Mouse (Mus musculus) lung, embryonic 14.5 days (tissue): ENCODE data around the gene Arhgef33. TPM values are rescaled to one million over a fixed set of nuclear protein-coding genes. Genes with fewer than 3 reads are reported as not detected.

ENCODE experiments used
- ATAC-seq: fragments of 200-750 bp; cut with Nextera tagmentation; 2 replicates; pipeline ENCODE4 v1.8.0; 2017; ENCODE audit warnings: mild to moderate bottlenecking, moderate TSS enrichment, moderate library complexity; ENCODE audit not compliant: insufficient read depth
- DNase-seq: peaks from one replicate; pipeline ENCODE4 v3.0.0-alpha.2; 2015
- H3K27ac ChIP-seq: fragments of 300-500 bp; sonication (generic); 2 replicates; pipeline ENCODE4 v1.5.1; 2014; ENCODE audit warnings: low read depth, mild to moderate bottlenecking, moderate library complexity
- H3K27me3 ChIP-seq: fragments of 300-500 bp; sonication (generic); 2 replicates; pipeline ENCODE4 v1.6.1; 2014; ENCODE audit warnings: low read length, control low read depth; ENCODE audit not compliant: insufficient read depth
- H3K36me3 ChIP-seq: fragments of 300-500 bp; sonication (generic); 2 replicates; pipeline ENCODE4 v1.6.1; 2014; ENCODE audit warnings: control low read depth; ENCODE audit not compliant: insufficient read depth
- H3K4me1 ChIP-seq: fragments of 300-500 bp; sonication (generic); 2 replicates; pipeline ENCODE4 v1.6.1; 2014; ENCODE audit warnings: antibody characterized with exemption, control low read depth; ENCODE audit not compliant: insufficient read depth
- H3K4me2 ChIP-seq: fragments of 300-500 bp; sonication (generic); 2 replicates; pipeline ENCODE4 v1.6.1; 2014; ENCODE audit warnings: mild to moderate bottlenecking
- H3K4me3 ChIP-seq: fragments of 300-500 bp; sonication (generic); 2 replicates; pipeline ENCODE4 v1.5.1; 2014; ENCODE audit warnings: low read depth, low read length
- H3K9ac ChIP-seq: fragments of 300-500 bp; sonication (generic); 2 replicates; pipeline ENCODE4 v1.6.1; 2014
- H3K9me3 ChIP-seq: fragments of 300-500 bp; sonication (generic); 2 replicates; pipeline ENCODE4 v1.6.1; 2016; ENCODE audit warnings: low read depth, low read length, control low read depth
- CTCF ChIP-seq: IDR thresholded peaks from 2 replicates; pipeline ENCODE4 v1.5.1; 2016; ENCODE audit warnings: antibody characterized with exemption, low read depth
- WGBS: fragments of 180-500 bp; shearing (Covaris S2); extraction: QIAGEN DNeasy Blood & Tissue Kit; methylation state at CpG from one replicate; pipeline ENCODE4 v1.1.7; 2014; 5-methylcytosine and 5-hydroxymethylcytosine counted together
- polyA plus RNA-seq: library from polyadenylated mRNA; unstranded; fragments of >200 nt; fragmentation: Nextera tagmentation; extraction: Ambion mirVana; gene quantifications from 2 replicates; pipeline ENCODE4 v1.2.1, GENCODE M21; 2014

Arhgef33 gene
- polyA plus RNA-seq, 1 experiment from 2014 or later: 0.74 TPM

- Histone ChIP-seq H3K4me1 (no peaks in the 10 kb centered on the region), H3K4me2 (no peak overlapping the region), H3K9ac (no peak overlapping the region), H3K36me3 (peaks cover 69% of the 10 kb centered on the region), H3K4me3 (no peak overlapping the region), H3K27me3 (no peaks in the 10 kb centered on the region), H3K9me3 (no peaks in the 10 kb centered on the region), H3K27ac (no peak overlapping the region)
- TF ChIP-seq CTCF: no peak
- ATAC-seq: no peak
- no peak for DNase-seq
- 80% methylated on average over 10 of the region's 10 CpGs for WGBS
These were observed 111.5 kb downstream of the Arhgef33 start for GRCm38 (mm10) chr17:80418572-80419210.

GRCm38 (mm10) chr17:80420998-80421397, 113.8 kb downstream of the Arhgef33 start:
- DNase-seq (no peak), ATAC-seq (no peak)
- Histone ChIP-seq H3K27ac (no peak overlapping the region), H3K9ac (no peak overlapping the region), H3K4me2 (no peak overlapping the region), H3K4me1 (no peaks in the 10 kb centered on the region), H3K27me3 (no peaks in the 10 kb centered on the region), H3K4me3 (no peak overlapping the region), H3K9me3 (no peaks in the 10 kb centered on the region), H3K36me3 (peaks cover 53% of the 10 kb centered on the region)
- 85% methylated on average over 1 of the region's 1 CpGs for WGBS
- no peak for TF ChIP-seq CTCF

- no peak overlapping the region for H3K4me3 ChIP-seq
- H3K27me3 ChIP-seq: no peaks in the 10 kb centered on the region
- no peak for ATAC-seq
- H3K9me3 ChIP-seq: no peaks in the 10 kb centered on the region
- H3K9ac ChIP-seq: no peak overlapping the region
- no peak for TF ChIP-seq CTCF
- H3K4me2 ChIP-seq: no peak overlapping the region
- DNase-seq: no peak
- 84% methylated on average over 7 of the region's 7 CpGs for WGBS
- no peak overlapping the region for H3K27ac ChIP-seq
- peaks cover 18% of the 10 kb centered on the region for H3K36me3 ChIP-seq
- no peaks in the 10 kb centered on the region for H3K4me1 ChIP-seq
These were observed 119.0 kb downstream of the Arhgef33 start for GRCm38 (mm10) chr17:80426171-80426570.

- H3K4me2 ChIP-seq: no peak overlapping the region
- no peak overlapping the region for H3K4me3 ChIP-seq
- ATAC-seq: no peak
- WGBS: 64% methylated on average over 5 of the region's 5 CpGs
- peaks cover 18% of the 10 kb centered on the region for H3K36me3 ChIP-seq
- no peaks in the 10 kb centered on the region for H3K27me3 ChIP-seq
- H3K9ac ChIP-seq: no peak overlapping the region
- peak; percentile 11 for DNase-seq
- H3K4me1 ChIP-seq: no peaks in the 10 kb centered on the region
- TF ChIP-seq CTCF: no peak
- H3K27ac ChIP-seq: no peak overlapping the region
- no peaks in the 10 kb centered on the region for H3K9me3 ChIP-seq
These were observed 119.7 kb downstream of the Arhgef33 start for GRCm38 (mm10) chr17:80426901-80427300.

DNA sequence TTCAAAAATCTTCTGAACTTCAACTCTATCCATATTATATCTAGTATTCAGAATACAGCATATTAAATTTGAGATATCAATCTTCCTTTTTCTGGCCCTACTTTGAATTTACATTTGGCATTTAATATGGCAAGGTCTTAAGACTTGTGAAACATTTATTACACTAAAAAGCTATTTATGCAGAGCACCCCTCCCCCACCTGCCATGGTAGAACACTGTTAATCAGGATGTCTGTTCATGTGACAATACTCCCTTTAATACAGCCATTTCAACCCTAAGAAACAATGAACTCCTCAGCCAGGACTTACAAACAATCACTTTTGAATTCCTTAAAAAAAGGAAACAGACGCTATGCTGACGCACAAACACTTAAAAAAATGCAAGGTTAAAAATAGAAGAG, 120.8 kb downstream of the Arhgef33 start:
- Histone ChIP-seq H3K36me3 (peaks cover 11% of the 10 kb centered on the region), H3K27me3 (no peaks in the 10 kb centered on the region), H3K9me3 (no peaks in the 10 kb centered on the region), H3K4me3 (no peak overlapping the region), H3K27ac (no peak overlapping the region; the same call in 1 of the 2 replicates), H3K4me2 (no peak overlapping the region), H3K9ac (no peak overlapping the region), H3K4me1 (no peaks in the 10 kb centered on the region)
- ATAC-seq (no peak), DNase-seq (peak; percentile 12)
- TF ChIP-seq CTCF: no peak
- 73% methylated on average over 2 of the region's 2 CpGs for WGBS

DNA sequence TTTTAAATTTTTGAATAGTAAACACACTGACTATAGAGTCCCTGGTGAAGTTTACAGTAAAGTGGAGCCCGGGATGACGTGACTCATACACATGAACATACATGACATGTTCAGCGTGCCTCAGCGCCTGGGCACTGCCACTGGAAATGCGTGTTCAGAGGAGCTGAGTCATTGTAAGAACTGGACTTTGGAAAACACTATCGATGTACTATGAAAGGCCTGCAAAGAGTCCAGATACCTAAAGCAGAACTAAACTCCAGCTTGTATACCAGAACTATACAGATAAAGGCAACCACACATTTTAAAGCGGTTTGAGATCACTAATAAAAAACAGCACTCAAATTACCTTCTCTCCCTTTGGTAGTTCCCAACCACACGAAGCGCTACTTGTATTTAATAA, 124.8 kb downstream of the Arhgef33 start:
- no peaks in the 10 kb centered on the region for H3K27me3 ChIP-seq

GRCm38 (mm10) chr17:80434430-80434829, 127.2 kb downstream of the Arhgef33 start:
- Histone ChIP-seq H3K27ac (no peak overlapping the region), H3K36me3 (peaks cover 45% of the 10 kb centered on the region), H3K9ac (no peak overlapping the region), H3K27me3 (no peaks in the 10 kb centered on the region), H3K4me1 (no peaks in the 10 kb centered on the region), H3K9me3 (no peaks in the 10 kb centered on the region), H3K4me3 (no peak overlapping the region), H3K4me2 (no peak overlapping the region)
- TF ChIP-seq CTCF: no peak
- no peak for ATAC-seq
- no peak for DNase-seq
- WGBS: 62% methylated on average over 3 of the region's 3 CpGs

More for the DNA sequence above, 124.8 kb downstream of the Arhgef33 start:
- Histone ChIP-seq H3K4me3 (no peak overlapping the region), H3K36me3 (peaks cover 35% of the 10 kb centered on the region), H3K4me2 (no peak overlapping the region), H3K27ac (no peak overlapping the region), H3K4me1 (no peaks in the 10 kb centered on the region), H3K9me3 (no peaks in the 10 kb centered on the region), H3K9ac (no peak overlapping the region)
- no peak for TF ChIP-seq CTCF
- WGBS: 95% methylated on average over 9 of the region's 9 CpGs
- DNase-seq: no peak
- no peak for ATAC-seq
